Mouse (Mus musculus): Measurements from ENCODE around the gene Fcor.

GRCm38 (mm10) chr8:3721041-3721440, 48.9 kb upstream of the Fcor start:
- TF ChIP-seq TAL1 (IDR thresholded peaks at IDR 0.05; ENCODE audit: low read length) (no peak), GATA1 (IDR thresholded peaks at IDR 0.05; ENCODE audit: low read length) (no peak)

Measured in erythroblast, embryonic 14.5 days (primary cell).